In the genomic region with DNA sequence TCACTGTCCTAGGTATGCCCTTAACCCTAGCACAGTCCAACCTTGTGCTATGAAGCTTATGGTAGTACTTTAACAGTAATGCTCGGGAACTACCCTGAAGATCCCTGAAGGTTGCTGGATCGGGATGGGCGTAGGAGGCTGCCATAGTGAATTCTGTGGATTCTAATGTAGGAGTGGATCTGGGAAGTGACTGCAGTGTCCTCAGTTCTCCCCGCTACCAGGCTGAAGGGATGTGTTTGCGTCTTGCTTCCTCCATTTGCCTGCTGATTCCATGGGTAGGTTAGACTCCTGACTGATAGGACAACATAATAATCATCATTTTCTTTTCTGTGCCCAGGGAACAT, we compare ENCODE assay signal across 22 mouse cellular contexts. TPM values are rescaled to one million over a fixed set of nuclear protein-coding genes. Genes with fewer than 3 reads are reported as not detected.
"Had no signal": no experiment of that assay in that cellular context is flagged by ENCODE, and none has a peak within 500 bp of the region (broad histone marks: within the 10 kb centered on the region; RNA-seq: fewer than 3 reads in every experiment).

No protein-coding gene starts in this region.

- H3K4me3 ChIP-seq: kidney, embryonic 15.5 days; liver, embryonic 15.5 days; midbrain, embryonic 10.5 days; neural tube, embryonic 12.5 days had no signal

- H3K9ac ChIP-seq: kidney, embryonic 15.5 days; liver, embryonic 15.5 days; neural tube, embryonic 12.5 days had no signal

- H3K27ac ChIP-seq: kidney, embryonic 15.5 days; liver, embryonic 15.5 days; midbrain, embryonic 10.5 days; neural tube, embryonic 12.5 days; stomach, postnatal 0 days had no signal

- DNase-seq: kidney, adult 2 months; kidney, postnatal 14 days; left cerebral cortex, postnatal 4 days; lung, adult 2 months; lung, postnatal 36 days; midbrain, embryonic 14.5 days; retina, postnatal 1 day; right cerebral cortex, postnatal 14 days; thymus, adult 18-20 months had no signal

- H3K27me3 ChIP-seq: kidney, embryonic 15.5 days; liver, embryonic 15.5 days; neural tube, embryonic 12.5 days had no signal

- H3K9me3 ChIP-seq: liver, embryonic 15.5 days; midbrain, embryonic 10.5 days had no signal

- H3K4me2 ChIP-seq: kidney, embryonic 15.5 days; liver, embryonic 11.5 days; liver, embryonic 15.5 days; neural tube, embryonic 12.5 days had no signal

- ATAC-seq: intestine, embryonic 16.5 days; lung, postnatal 0 days had no signal

- H3K36me3 ChIP-seq: kidney, embryonic 15.5 days; liver, embryonic 15.5 days; midbrain, embryonic 10.5 days; neural tube, embryonic 12.5 days had no signal

RNA-seq across cellular contexts. Expression of gene Gm26661, which starts 41.0 kb away (rescaled TPM):
- total RNA-seq: layer of hippocampus, postnatal 25 days; left cerebral cortex, postnatal 10 days; left cerebral cortex, postnatal 4 days; megakaryocyte progenitor cell, adult 5-6 weeks; neutrophil, adult 5-6 weeks had no signal
- polyA plus RNA-seq: intestine, embryonic 16.5 days; kidney, adult 2 months; kidney, embryonic 15.5 days; large intestine, adult 2 months; liver, embryonic 11.5 days; liver, embryonic 15.5 days; lung, adult 2 months; lung, postnatal 0 days; midbrain, embryonic 10.5 days; midbrain, embryonic 14.5 days; neural tube, embryonic 12.5 days; stomach, postnatal 0 days had no signal
